Mouse (Mus musculus) spleen, embryonic (tissue): ENCODE data around the gene Nckap5.

ENCODE experiments used
- CTCF ChIA-PET: fragments of 350-600 bp; sonication (Branson Sonifier 250); formaldehyde crosslinking; loops from one replicate; lab custom pipeline; 2022; lab: Charles Lee

The Nckap5 gene

DNA sequence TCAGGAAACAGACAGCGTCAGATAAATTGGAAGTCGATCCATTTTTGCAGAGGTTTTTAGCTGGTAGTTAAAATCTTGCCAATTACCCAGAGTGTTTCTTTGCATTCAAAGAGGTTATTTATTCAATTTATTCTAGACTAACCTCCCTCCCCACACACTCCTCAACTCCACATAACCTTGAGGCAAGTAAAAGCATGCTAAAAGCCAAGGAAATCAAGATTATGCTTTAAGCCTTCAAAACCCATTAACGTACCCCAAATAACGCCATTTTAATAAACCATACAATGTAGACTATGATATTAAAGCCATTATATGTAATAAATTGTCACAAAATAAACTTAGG, 129.7 kb downstream of the Nckap5 start:
- CTCF ChIA-PET = no interaction called here

DNA sequence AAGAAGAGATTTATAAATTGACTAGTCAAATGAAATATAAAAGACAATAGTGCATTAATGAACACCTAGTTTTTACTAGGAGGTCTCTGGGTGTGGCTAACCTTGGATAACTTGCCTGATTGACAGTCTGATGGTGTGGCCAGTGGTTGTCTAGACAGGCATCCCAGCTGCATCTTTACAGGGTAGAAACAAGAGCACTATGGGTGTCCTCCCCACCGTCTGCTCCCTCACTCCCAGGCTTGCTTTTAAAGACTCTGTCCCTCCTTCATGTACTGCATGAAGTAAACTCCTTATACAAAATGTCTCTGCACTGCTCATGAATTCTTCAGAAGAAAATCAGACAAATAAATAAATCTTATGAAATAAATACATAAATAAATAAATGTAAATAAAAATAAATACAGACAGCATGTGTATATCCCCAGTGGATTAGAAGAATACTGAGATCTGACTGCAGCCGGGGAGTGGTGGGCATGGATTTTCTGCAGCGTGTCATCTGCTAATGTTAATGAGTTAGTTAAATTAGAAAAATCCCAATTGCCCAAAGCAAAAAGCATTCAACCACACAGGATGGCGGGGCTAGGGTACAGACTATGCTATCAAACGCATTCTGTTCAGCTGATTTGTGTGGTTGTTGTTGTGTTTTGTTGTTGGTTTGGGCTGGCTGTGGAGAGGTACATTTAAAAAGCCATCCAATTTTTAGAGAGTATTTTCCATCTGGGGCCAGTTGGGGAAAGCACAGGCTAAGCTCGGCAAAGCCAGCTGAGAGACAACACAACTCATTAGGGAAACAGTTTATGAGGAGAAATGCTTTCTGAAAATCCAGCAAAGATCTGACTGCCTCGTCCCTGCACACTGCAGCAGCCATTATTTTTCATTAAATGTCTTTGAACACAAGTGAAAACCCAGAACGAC, 130.3 kb downstream of the Nckap5 start:
- CTCF ChIA-PET = no interaction called here

DNA sequence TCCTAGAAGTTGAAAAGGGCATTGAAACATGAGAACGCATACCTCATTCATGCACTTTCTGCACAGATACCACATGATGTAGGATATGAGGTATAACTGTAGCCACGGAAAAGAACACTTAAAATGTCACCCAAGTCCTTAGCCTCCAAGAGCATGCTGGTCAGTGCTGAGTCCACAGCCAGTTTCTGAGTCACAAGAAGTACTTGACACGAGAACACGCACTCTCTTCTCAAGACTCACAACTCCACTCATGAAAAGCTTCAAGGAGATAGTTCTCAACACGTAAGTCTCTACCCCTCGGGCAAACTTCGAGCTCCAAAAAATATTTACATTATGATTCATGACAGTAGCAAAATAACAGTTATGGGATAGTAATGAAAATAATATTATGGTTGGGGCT, 137.0 kb downstream of the Nckap5 start:
- CTCF ChIA-PET = no interaction called here

DNA sequence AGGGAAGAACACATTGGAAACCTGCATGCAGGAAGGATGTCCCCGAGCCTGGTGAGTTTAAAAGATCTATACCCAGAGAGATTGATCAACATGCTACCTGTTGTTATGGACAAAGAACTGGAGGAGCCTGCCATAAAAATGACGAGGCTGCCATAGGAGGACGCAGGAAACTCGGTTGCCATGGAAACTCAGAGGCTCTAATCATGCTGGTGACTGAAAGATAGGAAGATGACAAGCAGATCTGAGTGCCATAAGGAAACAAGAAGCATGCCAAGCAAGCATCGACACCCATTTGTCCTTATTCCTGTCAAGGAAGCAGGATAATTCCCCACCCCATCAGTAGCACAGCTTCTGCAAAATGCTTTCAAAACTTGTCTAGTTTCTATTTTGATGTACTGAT, 142.0 kb downstream of the Nckap5 start:
- CTCF ChIA-PET = no interaction called here

DNA sequence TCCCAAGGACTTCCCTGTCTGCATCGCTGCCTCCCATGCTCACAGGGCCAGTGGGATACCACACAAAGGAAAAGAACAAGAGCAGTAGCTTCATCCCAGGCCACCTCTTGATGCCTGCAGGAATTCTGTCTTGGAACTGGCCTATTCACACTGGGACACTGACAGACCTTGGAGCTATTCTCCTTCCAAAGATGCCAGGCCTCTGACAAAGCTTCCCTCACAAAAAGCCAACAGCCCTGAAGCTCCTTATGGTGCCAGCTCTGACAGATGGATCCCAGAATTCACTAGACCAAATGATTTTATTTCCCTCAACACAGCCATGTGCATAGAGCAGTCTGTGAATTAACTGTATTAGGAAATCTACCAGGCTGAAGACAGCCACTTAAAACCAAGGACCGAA, 143.9 kb downstream of the Nckap5 start:
- CTCF ChIA-PET = no interaction called here

DNA sequence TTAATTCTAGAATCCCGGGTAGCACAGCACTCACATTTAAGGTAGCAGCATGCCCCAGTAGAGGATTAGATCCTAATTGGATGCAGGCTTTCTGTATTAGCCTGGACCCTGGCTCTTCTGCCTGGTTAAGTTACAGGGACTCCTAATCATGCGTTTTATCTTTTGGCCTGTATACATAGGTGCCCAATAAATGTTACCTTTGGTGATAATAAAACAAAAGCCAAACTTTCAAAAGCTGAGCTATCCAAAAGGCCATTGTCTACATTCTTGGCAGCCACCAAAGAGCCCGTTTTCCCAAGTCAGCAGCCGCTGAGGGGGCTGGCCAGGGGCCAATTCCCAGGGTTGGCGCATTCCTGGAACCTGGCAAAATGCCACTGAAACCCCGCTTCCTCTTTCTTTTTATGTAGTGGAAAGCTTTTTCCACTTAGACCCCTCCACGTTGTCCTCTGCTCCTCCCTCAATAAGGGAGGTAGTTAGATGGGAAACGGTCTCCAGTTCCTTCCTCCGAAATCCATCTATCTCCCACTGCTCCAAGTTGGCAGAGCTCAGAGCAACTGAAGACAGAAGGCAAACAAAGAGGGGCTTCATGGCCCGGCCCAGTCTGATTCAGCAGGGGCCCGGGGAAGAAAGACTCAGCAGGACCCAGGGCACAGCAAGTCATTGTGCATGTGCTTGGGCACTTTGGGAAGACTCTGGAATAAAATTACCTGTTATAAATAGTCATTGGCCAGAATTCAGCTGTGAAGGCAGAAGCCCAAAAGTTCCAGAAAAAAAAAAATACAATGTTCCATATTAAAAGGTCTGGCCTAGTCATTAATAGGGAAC, 146.8 kb downstream of the Nckap5 start:
- CTCF ChIA-PET = no interaction called here

DNA sequence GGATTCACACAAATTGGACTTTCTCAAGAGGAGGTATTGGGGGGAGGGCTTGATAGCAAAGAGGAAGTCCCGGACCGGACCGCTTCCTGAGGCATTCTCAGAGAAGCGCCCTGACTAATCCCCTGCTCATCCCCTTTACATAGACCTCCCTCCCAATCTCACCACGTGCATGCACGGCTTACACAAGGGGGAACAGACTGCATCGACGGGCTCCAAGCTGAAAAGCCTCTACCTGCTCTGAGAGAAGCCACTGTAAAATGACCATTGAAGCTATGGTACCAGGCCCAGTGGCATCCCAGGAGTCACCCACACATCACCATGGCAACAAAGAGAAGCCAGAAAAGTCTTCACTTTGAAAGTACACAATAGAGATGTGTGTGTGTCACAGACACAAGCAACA, 148.8 kb downstream of the Nckap5 start:
- CTCF ChIA-PET = no interaction called here

DNA sequence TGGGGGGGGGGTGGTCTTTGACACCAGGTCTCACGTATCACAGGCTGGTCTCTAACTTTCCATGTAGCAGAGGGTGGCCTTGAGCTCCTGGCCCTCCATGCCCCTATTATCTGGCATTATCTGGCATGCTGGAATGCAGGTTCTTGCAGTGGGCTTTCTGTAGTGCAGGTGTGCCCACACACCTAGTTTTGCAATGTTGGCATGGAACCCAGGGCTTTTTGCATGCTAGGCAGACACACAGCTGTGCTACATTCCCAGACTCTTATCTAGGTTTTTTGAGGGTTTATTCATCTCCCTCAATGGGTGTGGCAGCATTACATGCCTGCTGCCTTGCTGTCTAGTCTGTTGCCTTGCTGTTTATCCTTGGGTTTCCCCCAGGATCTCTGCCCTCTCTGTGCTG, 151.3 kb downstream of the Nckap5 start:
- CTCF ChIA-PET = no interaction called here

DNA sequence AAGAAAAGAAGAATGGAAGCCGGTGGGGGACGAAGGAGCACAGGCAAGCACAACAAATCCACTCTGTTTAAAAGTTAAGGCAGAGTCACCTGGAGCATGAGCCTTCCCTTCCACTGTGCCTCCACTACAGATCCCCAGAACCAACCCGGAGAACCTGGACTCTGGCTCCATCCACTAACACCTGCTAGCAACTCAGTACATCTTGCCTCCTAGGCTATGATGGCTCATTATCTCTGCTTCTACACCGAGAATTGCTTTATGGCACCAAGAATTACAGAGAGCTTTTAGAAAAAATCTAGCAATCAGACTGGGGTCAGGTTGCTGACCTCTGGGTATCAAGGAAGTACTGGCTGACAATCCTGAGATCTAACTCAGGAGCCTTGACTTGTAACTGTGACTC, 153.3 kb downstream of the Nckap5 start:
- CTCF ChIA-PET = no interaction called here

DNA sequence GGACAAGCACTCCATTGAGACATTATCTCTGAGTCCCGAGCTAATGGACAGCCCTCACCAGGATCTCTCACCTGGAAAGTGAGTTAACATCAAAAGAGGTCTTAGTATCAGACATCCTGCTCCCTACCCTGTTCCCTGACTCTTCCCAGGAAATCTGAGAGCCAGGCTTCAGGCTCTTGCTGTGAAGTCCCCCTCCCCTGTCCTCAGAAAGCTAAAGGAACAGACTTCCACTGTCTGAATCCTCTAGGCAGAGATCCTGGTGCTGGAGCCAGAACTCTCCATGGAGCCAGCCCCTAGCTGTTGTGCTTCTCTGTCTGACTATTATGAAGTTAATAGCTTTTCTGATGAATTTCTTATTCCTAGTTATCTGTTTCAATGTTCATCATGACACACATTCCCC, 153.8 kb downstream of the Nckap5 start:
- CTCF ChIA-PET = interaction anchor here (0.7 kb wide), 1 partner anchor 30 kb away, joined by 7 read pairs; no protein-coding TSS in a partner anchor

DNA sequence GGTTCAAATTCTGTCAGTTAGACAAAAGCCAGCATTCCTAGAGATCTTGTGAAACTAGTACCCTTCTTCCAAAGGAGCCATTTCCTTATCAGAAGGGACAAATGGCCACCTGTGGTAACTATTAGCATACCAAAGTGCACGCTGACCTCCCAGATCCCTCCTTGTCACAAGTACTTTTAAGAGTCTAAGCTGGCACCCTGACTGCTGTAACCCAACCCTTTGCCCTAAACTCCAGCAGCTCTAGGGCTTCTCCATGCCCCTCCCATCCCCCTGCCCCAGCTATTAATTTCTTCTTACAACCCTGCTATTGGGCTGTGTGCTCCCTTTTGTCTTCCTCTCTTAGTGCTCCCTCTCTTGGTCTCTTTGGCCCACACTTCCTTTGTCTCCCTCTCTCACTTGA, 155.5 kb downstream of the Nckap5 start:
- CTCF ChIA-PET = no interaction called here

DNA sequence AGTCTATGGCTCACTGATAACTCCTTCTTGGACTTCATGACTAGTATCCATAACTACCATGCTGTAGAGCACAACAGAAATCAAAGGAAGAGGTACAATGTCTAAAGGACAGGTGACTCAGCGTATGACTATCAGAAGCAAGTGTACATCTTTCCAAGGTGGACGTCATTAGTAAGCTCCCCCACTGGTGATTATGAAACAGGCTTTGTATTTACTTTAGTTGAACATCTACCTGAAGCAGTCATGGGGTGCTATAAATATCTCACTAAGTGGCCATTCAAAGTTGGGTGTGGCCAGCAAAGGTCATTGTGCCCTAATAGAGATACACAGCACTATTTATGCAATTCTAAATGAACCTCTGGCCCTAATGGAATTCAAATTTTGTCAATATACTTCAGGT, 157.4 kb downstream of the Nckap5 start:
- CTCF ChIA-PET = no interaction called here

DNA sequence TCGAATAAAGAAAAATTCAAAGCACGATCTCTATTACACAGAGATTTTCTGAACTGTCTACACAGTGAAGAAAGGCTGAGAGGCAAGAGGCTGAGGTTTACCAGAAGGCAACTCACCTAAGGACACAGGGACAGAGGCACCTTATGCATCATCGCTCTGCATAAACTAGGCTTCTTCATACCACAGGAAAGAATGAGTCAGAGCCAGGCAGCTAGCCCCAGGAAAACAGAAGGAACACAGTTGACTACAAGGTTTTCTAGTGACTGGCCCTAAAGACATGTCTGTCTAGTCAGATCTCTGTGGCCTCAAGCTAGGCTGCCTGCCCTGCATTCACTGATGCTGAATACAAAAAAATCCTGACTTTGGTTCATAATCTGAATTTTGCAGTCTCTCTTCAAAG, 160.1 kb downstream of the Nckap5 start:
- CTCF ChIA-PET = no interaction called here

DNA sequence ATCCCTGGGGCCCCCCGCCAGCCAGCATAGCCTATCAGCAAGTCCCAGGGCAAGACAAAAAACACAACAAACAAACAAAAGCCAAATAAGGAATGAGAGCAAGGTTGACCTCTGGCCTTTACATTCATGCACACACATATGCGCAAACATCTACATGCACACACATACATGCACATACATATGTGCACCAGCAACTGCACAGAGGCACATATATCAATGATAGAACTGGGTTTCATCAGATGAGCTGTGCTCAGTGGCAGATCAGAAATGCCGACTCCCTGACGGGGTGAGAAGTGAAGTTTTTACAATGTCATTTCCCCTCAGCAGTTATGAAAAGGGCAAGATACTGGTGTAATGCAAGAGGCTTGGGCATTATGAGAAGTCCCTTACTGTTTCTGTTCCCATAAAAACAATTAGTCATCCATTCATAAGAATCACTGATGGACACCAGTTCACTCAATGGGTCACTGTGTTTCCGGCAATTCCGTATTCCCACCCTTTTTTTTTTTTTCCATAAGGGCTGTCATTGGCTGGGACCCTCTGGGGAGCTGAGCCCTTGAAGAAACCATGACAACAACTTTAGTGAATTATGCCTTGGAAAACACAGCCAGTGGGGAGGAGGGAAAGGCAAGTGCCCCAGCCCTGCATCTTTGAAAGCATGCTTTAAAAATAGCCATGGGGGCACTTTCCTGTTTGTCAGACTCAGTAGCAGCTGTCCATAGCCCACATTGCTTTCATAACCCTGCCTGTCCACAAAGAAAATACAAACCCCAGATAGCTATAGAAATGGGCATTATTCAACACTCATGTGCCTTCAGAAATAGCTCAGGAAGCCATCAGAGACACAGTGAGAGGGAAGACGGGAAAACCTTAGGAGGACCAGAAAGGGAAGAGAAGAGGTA, 170.2 kb downstream of the Nckap5 start:
- CTCF ChIA-PET = no interaction called here

DNA sequence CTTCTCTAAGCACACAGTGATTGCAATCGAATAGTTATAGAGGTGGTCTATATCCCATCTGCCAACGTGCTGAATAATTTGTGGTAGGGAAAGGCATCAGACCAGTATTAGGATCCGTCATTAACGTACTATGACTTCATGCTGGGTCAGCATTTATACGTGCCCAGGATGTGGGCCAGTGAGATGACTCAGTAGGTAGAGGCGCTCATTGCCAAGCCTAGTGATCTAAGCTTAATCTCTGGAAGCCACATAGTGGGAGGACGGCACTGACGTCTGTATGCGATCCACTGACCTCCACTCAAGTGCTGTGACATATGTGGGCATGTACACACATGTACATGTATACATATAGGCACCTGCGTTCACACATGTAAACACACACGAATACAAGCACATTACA, 171.9 kb downstream of the Nckap5 start:
- CTCF ChIA-PET = no interaction called here

DNA sequence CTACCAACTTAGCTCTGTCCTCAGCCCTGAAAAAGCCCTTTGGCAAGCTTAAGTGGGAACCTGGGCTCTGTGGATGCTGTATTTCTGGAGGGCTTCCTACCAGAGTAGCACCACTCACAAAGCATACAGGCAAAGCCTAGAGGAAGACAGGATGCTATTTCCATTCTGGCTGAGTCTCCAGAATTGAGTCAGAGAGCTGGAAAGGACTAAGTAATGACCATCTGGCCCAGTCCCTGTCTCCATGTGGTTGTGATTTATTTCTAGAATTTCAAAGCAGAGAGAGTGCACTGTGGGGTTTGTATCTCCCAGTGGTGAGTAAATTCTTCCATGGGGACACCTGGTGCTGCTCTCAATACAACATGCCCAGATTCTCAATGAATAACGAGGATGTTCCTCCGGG, 174.4 kb downstream of the Nckap5 start:
- CTCF ChIA-PET = no interaction called here

DNA sequence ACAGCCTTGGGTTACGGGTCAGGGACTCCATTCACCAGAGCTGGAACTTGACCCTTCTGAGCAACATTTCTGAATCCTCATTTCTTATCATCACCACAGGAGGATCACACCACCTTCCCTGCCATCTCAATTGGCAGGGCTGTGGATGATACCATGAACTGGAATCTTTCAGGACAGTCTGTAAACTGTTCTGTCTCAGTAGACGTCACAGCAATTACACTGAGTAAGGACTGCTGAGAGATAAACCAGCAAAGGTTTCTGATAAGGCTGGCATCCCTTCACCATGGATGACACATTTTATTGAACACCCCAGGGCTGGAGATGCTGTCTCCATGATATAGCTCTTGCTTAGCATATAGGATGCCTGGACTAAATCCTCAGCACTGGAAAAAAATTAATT, 178.5 kb downstream of the Nckap5 start:
- CTCF ChIA-PET = no interaction called here

DNA sequence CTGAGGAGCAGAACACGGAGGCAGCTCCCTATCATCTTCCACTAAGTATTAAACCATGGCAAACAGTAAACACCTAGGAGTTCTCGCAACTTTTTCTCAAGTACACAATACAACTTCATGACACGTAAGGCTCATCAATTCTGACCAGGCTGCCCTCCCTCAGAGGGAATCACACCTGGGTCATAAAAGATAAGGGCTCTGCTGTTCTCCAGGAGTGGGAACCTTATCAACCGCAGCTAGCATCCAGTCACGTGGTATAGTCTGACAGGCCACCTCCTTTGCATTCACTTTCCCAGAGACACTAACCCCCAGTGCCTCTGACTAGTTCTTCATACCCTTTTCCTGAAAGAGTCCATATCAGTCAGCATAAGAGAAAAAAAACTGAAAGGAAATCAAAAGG, 179.8 kb downstream of the Nckap5 start:
- CTCF ChIA-PET = no interaction called here

DNA sequence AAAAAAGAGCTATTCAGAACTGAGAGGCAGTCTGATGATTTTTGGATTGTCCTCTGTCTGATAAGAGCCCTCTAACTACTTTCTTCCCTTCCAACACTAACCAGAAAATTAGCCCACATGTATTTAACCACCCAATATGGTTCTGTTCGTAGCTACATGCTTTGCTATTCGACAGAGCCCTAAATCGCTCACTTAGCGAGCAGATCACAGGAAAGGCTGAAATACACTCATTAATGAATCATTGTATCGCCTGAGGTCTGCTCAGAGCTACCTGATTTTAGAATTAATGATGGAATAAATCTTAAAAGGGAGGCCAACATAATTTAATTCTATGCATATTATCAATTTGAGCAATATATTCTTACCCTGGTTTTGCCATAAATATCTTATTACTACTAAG, 187.8 kb downstream of the Nckap5 start:
- CTCF ChIA-PET = no interaction called here

DNA sequence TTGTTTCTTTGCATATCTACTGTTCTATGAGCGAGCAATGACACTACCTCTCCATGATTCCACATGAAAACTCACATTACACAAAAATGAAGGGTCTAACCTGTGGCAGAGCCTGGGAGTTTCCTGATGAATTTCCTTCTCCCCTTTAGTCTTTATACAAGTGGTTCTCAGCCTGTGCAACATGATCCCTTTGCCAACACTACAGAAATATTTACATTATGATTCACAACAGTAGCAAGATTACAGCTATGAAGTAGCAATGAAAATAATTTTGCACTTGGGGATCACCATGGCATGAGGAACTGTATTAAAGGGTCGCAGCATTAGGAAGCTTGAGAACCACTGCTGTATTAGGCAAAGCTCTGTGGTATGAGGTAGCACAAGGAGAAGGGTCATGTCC, 191.1 kb downstream of the Nckap5 start:
- CTCF ChIA-PET = no interaction called here

DNA sequence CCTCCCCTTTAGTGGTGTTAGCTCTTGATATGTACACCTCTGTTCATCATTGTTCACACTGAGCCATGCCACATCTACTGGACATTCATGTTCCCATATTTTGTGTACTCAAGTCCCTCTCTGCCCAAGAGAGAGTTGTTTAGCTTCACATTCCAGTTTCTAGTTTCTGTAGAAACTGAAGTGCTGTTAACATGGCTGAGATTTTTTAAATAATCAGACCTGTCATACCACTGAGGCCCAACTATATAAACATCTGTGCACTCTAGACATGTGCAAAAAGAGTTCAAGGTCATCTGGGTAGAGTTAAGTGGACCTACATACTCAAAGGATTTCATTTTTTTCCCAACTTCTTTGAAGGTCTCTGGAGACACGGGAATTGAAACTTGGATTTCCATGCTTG, 193.1 kb downstream of the Nckap5 start:
- CTCF ChIA-PET = no interaction called here

DNA sequence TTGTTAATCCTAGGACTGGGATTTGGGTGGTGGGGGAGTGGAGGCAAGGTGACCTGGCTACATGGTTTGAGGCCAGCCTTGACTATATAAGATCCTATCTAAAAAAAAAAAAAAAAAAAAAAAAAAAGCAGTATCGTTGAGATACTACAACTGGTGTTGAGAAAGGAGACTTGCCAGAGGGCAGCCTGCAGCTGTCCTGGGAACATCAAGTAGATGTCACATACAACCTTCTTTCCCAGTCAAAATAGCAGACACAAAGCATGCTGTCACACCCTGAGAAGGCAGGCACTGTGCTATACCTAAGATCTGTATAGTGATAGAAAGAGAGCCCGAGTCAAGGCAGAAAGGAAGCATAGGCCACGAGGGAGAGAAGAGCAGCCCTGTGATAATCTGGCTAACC, 204.4 kb downstream of the Nckap5 start:
- CTCF ChIA-PET = no interaction called here
